Mouse (Mus musculus): ENCODE data around the gene Stard10.

DNA sequence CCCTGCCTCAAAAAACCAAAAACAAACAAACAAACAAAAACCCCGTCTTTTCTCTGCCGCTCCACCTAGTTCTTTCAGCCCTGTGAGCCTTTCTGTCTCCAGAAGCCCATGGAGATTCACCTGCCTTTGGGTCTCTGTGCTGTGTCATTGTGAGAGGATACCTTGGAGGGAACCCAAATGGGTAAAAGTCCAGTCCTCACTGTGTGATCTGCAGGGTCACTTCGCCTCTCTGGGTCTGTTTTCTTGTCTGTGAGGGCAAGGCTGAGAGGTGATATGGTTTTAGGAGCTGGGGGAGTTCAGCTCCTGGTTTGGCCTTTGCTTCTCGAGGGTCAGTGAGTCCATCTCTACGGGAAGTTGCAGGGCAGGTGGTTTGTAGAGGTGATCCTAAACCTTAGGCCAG lies 9.1 kb downstream of the Stard10 start:
- TF ChIP-seq CTCF (IDR thresholded peaks at IDR 0.05; ENCODE audit: low read depth, low read length) (no peak), POLR2A (IDR thresholded peaks at IDR 0.05; ENCODE audit: extremely low read depth, insufficient read depth, low read length) (no peak)

Measured in liver, adult 2 months (tissue).